Mouse (Mus musculus) left cerebral cortex, adult 11 months (tissue): Measurements from ENCODE around the gene Gabpa.

Source experiments
- DNase-seq: peaks from one replicate; pipeline ENCODE4 v3.0.0; 2022; ENCODE audit warnings: low spot score

Gene Gabpa

GRCm38 (mm10) chr16:84864656-84865055, 29.9 kb downstream of the Gabpa start:
- no peak for DNase-seq

- no peak for DNase-seq
Observed at GRCm38 (mm10) chr16:84873805-84874204, 39.1 kb downstream of the Gabpa start.

- peak; percentile 12 for DNase-seq
Observed at GRCm38 (mm10) chr16:84875012-84875717, 40.4 kb downstream of the Gabpa start.

GRCm38 (mm10) chr16:84875718-84876035, 41.0 kb downstream of the Gabpa start:
- peak; percentile 6 for DNase-seq

- no peak for DNase-seq
Observed at GRCm38 (mm10) chr16:84876082-84876481, 41.4 kb downstream of the Gabpa start.

GRCm38 (mm10) chr16:84879146-84879545, 44.4 kb downstream of the Gabpa start:
- DNase-seq: peak; percentile 25

- no peak for DNase-seq
Observed at GRCm38 (mm10) chr16:84881168-84881567, 46.4 kb downstream of the Gabpa start.

- no peak for DNase-seq
Observed at GRCm38 (mm10) chr16:84881754-84882321, 47.1 kb downstream of the Gabpa start.

GRCm38 (mm10) chr16:84884572-84884971, 49.8 kb downstream of the Gabpa start:
- no peak for DNase-seq

GRCm38 (mm10) chr16:84902995-84903394, 68.3 kb downstream of the Gabpa start:
- DNase-seq: no peak

GRCm38 (mm10) chr16:84911477-84912165, 76.9 kb downstream of the Gabpa start:
- DNase-seq: no peak
